Mouse (Mus musculus): Measurements from ENCODE around the gene Lce1j. TPM values are rescaled to one million over a fixed set of nuclear protein-coding genes. Genes with fewer than 3 reads are reported as not detected.

Gene Lce1j
- polyA plus RNA-seq, 1 experiment = not detected

- TF ChIP-seq CTCF (IDR thresholded peaks at IDR 0.05; ENCODE audit: extremely low read depth, insufficient read depth, low read length) (no peak), POLR2A (IDR thresholded peaks at IDR 0.05; ENCODE audit: extremely low read depth, insufficient read depth, low read length) (no peak)
- H3K27ac ChIP-seq (ENCODE audit: insufficient read depth, low read length) = no peak within 1 kb of the TSS
- no peaks in the 10 kb centered on the region for H3K4me1 ChIP-seq (ENCODE audit: control insufficient read depth, insufficient read depth, low read length)
- no peak within 1 kb of the TSS for H3K4me3 ChIP-seq (ENCODE audit: insufficient read depth, low read length)
Measured at GRCm38 (mm10) chr3:92752238-92752637, 38.1 kb downstream of the Lce1j start, which contains the start of gene Lce1g. TSS of gene Lce1g (minus strand) at chr3:92752338.

DNA sequence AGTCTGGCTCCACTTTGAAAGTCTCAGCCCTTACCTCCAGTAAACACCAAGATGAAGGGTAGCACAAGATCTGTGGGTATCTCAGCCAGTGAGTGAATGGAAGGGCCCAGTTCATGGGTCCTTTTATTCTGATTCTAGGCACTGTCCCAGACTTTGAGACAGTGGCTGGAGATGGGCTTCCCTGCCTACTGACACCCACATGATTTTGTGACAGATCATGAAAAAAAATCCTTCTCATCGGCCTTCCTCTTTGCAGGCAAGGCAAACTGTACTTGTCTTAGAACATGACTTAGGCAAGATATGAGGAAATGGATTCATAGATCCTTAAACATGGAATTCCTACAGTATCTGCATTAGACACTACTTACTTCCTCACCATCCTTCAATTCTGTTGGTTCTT is 51.3 kb downstream of the Lce1j start, which contains the start of gene Gm38119:
Gene Gm38119, minus strand, starts transcription at position 101 of the 400 bp plus-strand sequence.
- TF ChIP-seq POLR2A (IDR thresholded peaks at IDR 0.05; ENCODE audit: extremely low read depth, insufficient read depth, low read length) (no peak), CTCF (IDR thresholded peaks at IDR 0.05; ENCODE audit: extremely low read depth, insufficient read depth, low read length) (no peak)
- H3K27ac ChIP-seq (ENCODE audit: insufficient read depth, low read length) = no peak within 1 kb of the TSS
- H3K4me1 ChIP-seq (ENCODE audit: control insufficient read depth, insufficient read depth, low read length) = no peaks in the 10 kb centered on the region
- no peak within 1 kb of the TSS for H3K4me3 ChIP-seq (ENCODE audit: insufficient read depth, low read length)

Other genes starting within 250 kb of the Lce1j start
- not detected in 2 replicates for gene Ivl, start 216.8 kb downstream of the Lce1j start, polyA plus RNA-seq (2012; rRNA removed)
- gene Smcp, start 201.5 kb downstream of the Lce1j start, polyA plus RNA-seq (2012; rRNA removed) = not detected in 2 replicates
- gene 2210017I01Rik, start 183.0 kb downstream of the Lce1j start, polyA plus RNA-seq (2012; rRNA removed) = not detected in 2 replicates
- not detected in 2 replicates for gene Lce6a, start 168.9 kb downstream of the Lce1j start, polyA plus RNA-seq (2012; rRNA removed)
- not detected in 2 replicates for gene Lce1a1, start 142.2 kb downstream of the Lce1j start, polyA plus RNA-seq (2012; rRNA removed)
- not detected in 2 replicates for gene Lce1b, start 133.6 kb downstream of the Lce1j start, polyA plus RNA-seq (2012; rRNA removed)
- gene Lce1a2, start 120.2 kb downstream of the Lce1j start, polyA plus RNA-seq (2012; rRNA removed) = not detected in 2 replicates
- gene Lce1c, start 111.3 kb downstream of the Lce1j start, polyA plus RNA-seq (2012; rRNA removed) = not detected in 2 replicates
- gene Lce1d, start 103.3 kb downstream of the Lce1j start, polyA plus RNA-seq (2012; rRNA removed) = not detected in 2 replicates
- gene Lce1e, start 81.4 kb downstream of the Lce1j start, polyA plus RNA-seq (2012; rRNA removed) = not detected in 2 replicates
- gene Lce1f, start 70.2 kb downstream of the Lce1j start, polyA plus RNA-seq (2012; rRNA removed) = not detected in 2 replicates
- gene Gm38119, start 51.4 kb downstream of the Lce1j start, polyA plus RNA-seq (2012; rRNA removed) = not detected in 2 replicates
- gene Lce1g, start 38.2 kb downstream of the Lce1j start, polyA plus RNA-seq (2012; rRNA removed) = not detected in 2 replicates
- gene Lce1h, start 25.4 kb downstream of the Lce1j start, polyA plus RNA-seq (2012; rRNA removed) = not detected in 2 replicates
- gene Lce1i, start 11.6 kb downstream of the Lce1j start, polyA plus RNA-seq (2012; rRNA removed) = not detected in 2 replicates
- gene Lce1k, start 17.4 kb upstream of the Lce1j start, polyA plus RNA-seq (2012; rRNA removed) = not detected in 2 replicates
- gene Kprp, start 36.7 kb upstream of the Lce1j start, polyA plus RNA-seq (2012; rRNA removed) = not detected in 2 replicates
- not detected in 2 replicates for gene Lce1l, start 60.8 kb upstream of the Lce1j start, polyA plus RNA-seq (2012; rRNA removed)
- not detected in 2 replicates for gene 2310050C09Rik, start 79.7 kb upstream of the Lce1j start, polyA plus RNA-seq (2012; rRNA removed)
- gene Lce3a, start 135.7 kb upstream of the Lce1j start, polyA plus RNA-seq (2012; rRNA removed) = not detected in 2 replicates
- gene Lce3b, start 142.5 kb upstream of the Lce1j start, polyA plus RNA-seq (2012; rRNA removed) = not detected in 2 replicates
- gene Lce3c, start 154.0 kb upstream of the Lce1j start, polyA plus RNA-seq (2012; rRNA removed) = not detected in 2 replicates
- gene Lce3d, start 166.9 kb upstream of the Lce1j start, polyA plus RNA-seq (2012; rRNA removed) = not detected in 2 replicates
- not detected in 2 replicates for gene Lce3e, start 176.5 kb upstream of the Lce1j start, polyA plus RNA-seq (2012; rRNA removed)
- not detected in 2 replicates for gene Lce3f, start 201.7 kb upstream of the Lce1j start, polyA plus RNA-seq (2012; rRNA removed)
- 0.21 and 0.27 TPM in 2 replicates for gene Crct1, start 225.2 kb upstream of the Lce1j start, polyA plus RNA-seq (2012; rRNA removed)
- gene Lce1m, start 228.5 kb upstream of the Lce1j start, polyA plus RNA-seq (2012; rRNA removed) = not detected in 2 replicates

Measured in cortical plate, adult 2 months (tissue).